Mouse (Mus musculus): ENCODE measurements around the gene Tmem216.

The Tmem216 gene

GRCm38 (mm10) chr19:10555624-10556510, at the start of gene Tmem216:
TSS of gene Tmem216 (minus strand) at chr19:10556238.
- DNase-seq (ENCODE audit: low read depth, low spot score) = peak; percentile 75

- DNase-seq (ENCODE audit: low read depth, low spot score) = peak; percentile 99
These were observed 49.4 kb upstream of the Tmem216 start, which contains the start of the genes Ddb1 and Tkfc for GRCm38 (mm10) chr19:10605293-10605900. TSS of gene Ddb1 (plus strand) at chr19:10605327. TSS of gene Tkfc (minus strand) at chr19:10605654.

GRCm38 (mm10) chr19:10604534-10604933, 48.5 kb upstream of the Tmem216 start:
- DNase-seq (ENCODE audit: low read depth, low spot score) = no peak

- no peak for DNase-seq (ENCODE audit: low read depth, low spot score)
These were observed 47.9 kb upstream of the Tmem216 start for GRCm38 (mm10) chr19:10603660-10604523.

GRCm38 (mm10) chr19:10602787-10603186, 46.7 kb upstream of the Tmem216 start:
- DNase-seq (ENCODE audit: low read depth, low spot score) = peak; percentile 93

- DNase-seq (ENCODE audit: low read depth, low spot score) = no peak
These were observed 46.3 kb upstream of the Tmem216 start for GRCm38 (mm10) chr19:10602247-10602769.

- DNase-seq (ENCODE audit: low read depth, low spot score) = no peak
These were observed 43.6 kb upstream of the Tmem216 start for GRCm38 (mm10) chr19:10599648-10600047.

GRCm38 (mm10) chr19:10598188-10598587, 42.1 kb upstream of the Tmem216 start:
- DNase-seq (ENCODE audit: low read depth, low spot score) = peak; percentile 16

GRCm38 (mm10) chr19:10591659-10592377, 35.8 kb upstream of the Tmem216 start:
- DNase-seq (ENCODE audit: low read depth, low spot score) = no peak

GRCm38 (mm10) chr19:10590301-10590700, 34.3 kb upstream of the Tmem216 start:
- DNase-seq (ENCODE audit: low read depth, low spot score) = no peak

- DNase-seq (ENCODE audit: low read depth, low spot score) = no peak
These were observed 33.3 kb upstream of the Tmem216 start for GRCm38 (mm10) chr19:10589127-10589857.

- no peak for DNase-seq (ENCODE audit: low read depth, low spot score)
These were observed 31.2 kb upstream of the Tmem216 start for GRCm38 (mm10) chr19:10587231-10587630.

- DNase-seq (ENCODE audit: low read depth, low spot score) = no peak
These were observed 29.1 kb upstream of the Tmem216 start for GRCm38 (mm10) chr19:10585112-10585511.

GRCm38 (mm10) chr19:10583550-10584146, 27.6 kb upstream of the Tmem216 start:
- DNase-seq (ENCODE audit: low read depth, low spot score) = no peak

- no peak for DNase-seq (ENCODE audit: low read depth, low spot score)
These were observed 25.9 kb upstream of the Tmem216 start for GRCm38 (mm10) chr19:10581984-10582383.

GRCm38 (mm10) chr19:10580761-10581160, 24.7 kb upstream of the Tmem216 start:
- no peak for DNase-seq (ENCODE audit: low read depth, low spot score)

GRCm38 (mm10) chr19:10580102-10580501, 24.1 kb upstream of the Tmem216 start:
- DNase-seq (ENCODE audit: low read depth, low spot score) = no peak

- DNase-seq (ENCODE audit: low read depth, low spot score) = peak; percentile 94
These were observed 20.9 kb upstream of the Tmem216 start, which contains the start of the genes Cyb561a3 and Tmem138 for GRCm38 (mm10) chr19:10576690-10577561. TSS of gene Cyb561a3 (plus strand) at chr19:10577172. TSS of gene Tmem138 (minus strand) at chr19:10577362.

- no peak for DNase-seq (ENCODE audit: low read depth, low spot score)
These were observed 13.6 kb upstream of the Tmem216 start for GRCm38 (mm10) chr19:10569627-10570026.
